Mouse (Mus musculus) ZHBTc4 (cell line): ENCODE results near the gene Zbtb34.

ENCODE experiments used
- DNase-seq: peaks from one replicate; pipeline ENCODE4 v3.0.0-alpha.2; 2011; ENCODE audit warnings: low read depth, low spot score

Zbtb34 gene

DNA sequence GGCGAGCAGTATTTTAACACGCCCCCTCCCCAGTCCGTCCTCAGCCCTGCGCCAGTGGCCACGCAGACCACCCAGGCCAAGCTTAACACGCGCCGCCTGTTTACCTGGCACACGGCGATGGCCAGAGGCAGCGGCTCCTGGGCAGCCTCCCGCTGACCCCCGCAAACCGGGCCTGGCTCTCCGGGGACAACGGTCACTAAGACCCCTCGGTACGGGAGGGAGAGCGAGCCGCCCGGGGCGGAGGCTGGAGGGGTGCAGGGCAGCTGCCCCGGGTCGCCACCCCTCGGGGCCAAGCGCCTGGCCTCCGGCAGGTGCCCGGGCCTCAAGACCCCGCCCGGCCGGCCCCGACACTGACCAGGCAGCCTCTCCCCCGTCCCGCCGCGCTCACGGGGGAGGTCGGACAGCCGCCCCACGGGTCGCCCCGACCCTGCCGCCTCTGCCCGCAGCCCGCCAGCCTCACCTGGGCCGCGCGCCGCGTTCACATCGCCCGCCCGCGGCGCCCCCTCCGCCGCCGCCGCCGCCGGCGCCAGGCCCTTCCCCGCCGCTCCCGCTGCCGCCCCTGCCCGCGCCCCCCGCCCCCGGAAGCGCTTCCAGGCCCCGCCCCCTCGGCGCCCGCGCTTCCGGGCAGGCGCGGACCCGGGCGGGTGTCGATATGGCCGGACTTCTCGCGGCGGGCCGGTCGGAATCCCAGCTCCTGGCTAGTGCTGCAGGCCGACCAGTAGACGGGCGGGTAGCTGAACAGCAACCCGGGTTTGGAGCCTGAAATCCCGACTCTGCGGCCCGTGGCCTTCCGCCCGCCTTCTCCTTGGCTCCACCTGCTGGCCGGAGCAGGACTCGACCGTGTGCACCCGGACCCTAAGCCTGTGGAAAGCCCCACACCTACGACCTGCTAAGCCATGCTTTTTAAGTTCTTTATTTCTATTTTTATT is at the start of gene Zbtb34:
TSS of gene Zbtb34 (minus strand) at position 554 of the 929 bp plus-strand sequence.
- DNase-seq, result peak; percentile 81

GRCm38 (mm10) chr2:33477961-33478755 is 47.0 kb upstream of the Zbtb34 start:
- peak; percentile 74 for DNase-seq

DNA sequence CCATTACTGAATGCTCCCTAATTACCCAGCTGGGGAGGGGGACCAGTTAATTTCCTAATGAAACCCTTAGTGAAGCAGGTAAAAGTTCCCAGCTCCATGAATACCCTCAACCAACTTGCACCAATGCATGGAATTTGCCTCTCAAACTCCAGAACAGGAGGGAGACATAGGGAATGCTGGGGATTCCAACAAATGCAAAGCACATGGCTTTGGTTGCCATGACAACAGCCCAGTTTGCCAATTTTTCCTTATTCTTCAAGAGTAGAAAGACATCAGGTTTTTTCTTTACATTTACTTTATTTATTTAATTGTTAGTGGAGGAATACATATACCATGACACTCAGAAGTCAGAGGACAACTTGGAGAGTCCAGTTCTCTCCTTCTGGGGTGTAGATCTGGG is 44.8 kb upstream of the Zbtb34 start:
- peak; percentile 36 for DNase-seq

- peak; percentile 97 for DNase-seq
Observed at GRCm38 (mm10) chr2:33468466-33469097, 37.5 kb upstream of the Zbtb34 start, which contains the start of gene Zbtb43. TSS of gene Zbtb43 (minus strand) at chr2:33468559.

DNA sequence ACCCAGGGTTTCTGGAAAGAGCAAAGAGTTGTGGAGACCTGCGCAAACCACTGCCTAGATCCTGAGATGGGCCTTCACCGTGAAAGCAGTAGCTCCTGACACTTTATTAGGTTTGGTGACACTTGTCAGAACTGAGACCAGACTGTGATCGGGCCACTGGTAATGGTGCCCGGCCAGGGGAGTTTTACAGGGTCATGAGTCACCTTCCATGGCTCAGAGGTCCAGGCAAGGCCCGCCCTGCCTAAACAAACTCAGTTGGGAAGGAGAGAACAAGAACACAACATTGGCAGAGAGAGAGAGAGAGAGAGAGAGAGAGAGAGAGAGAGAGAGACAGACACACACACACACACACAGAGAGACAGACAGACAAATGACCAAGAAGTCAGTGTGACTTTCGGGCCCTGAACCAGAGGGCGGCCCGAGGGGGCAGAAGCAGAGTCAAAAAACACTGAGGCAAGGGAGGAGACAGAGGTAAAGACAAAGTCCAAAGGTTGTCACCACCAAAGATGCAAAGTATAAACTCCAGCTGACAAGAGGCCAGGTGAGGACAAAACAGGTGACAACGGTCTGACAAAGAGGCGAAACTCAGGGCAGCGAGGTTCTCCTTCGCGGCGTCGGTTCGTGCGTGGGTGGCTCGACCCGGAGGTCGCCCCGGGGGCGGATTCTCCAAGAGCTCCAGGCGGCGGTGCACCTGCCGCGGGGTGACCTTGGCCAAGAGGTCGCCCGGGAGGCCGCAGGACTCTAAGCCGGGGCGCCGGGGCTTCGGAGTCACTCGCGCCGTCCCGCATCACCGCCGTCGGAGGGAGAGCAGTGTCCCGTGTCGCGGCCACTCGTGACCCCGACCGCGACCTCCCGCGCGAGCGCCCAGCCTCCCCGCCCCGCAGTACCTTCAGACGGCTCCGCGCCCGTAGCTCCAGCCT is 36.7 kb upstream of the Zbtb34 start:
- no peak for DNase-seq

- peak; percentile 60 for DNase-seq
Observed at GRCm38 (mm10) chr2:33465966-33466365, 34.8 kb upstream of the Zbtb34 start.

DNA sequence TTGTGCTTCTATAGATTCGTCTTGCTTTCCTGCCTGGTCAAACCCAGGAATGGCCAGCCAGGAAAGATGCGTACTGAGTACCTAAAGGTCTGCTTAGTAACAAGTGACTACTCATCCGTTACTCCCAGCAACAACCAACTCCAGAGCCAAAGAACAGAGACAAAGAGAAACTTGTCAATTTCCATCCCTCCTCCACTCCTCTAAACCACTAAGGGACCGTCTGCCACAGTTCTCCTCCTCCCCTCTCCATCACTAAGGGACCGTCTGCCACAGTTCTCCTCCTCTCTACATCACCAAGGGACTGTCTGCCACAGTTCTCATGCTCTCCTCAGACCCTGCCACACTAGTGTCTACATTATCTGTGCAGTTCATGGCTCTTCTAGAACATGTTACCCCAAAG is 34.1 kb upstream of the Zbtb34 start:
- DNase-seq, result no peak

DNA sequence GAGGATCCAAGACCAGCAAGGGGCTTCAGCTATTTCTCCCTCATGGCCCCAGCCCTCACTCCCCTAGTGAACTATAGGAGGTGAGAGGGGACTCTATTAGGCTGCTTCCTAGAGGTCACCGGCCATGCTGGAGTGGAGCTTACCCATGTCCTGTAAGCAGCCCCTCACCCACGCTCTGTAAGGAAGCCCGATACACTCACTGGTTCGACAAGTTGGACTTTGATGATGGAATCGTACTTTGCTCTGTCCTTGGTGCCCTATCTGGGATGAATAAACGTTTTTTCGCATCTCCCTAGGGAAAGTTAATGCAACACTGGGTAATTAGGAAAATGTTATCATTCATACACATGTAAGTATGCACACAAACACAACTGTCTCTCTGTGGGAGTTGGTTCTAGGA is 30.9 kb upstream of the Zbtb34 start:
- DNase-seq, result no peak

GRCm38 (mm10) chr2:33461066-33461465 is 29.9 kb upstream of the Zbtb34 start:
- DNase-seq, result peak; percentile 85

DNA sequence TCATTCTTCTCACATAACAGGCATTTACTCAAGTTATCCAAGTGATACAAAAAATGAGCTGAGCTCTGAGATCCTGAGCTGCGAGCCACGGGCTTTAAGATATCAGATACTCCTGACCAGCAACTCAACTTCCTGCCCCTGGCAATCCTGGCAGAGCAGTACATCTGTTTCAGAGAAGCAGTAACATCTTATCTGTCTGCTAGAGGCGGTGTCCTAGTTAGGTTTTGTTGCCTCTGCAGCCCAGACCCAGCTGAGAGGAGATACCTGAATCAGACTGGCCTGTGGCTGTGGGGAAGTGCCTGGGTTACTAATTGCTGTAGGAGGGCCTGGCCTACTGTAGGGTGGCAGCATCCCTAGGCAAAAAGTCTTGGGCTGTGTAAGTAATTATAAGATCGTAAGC is 28.5 kb upstream of the Zbtb34 start:
- DNase-seq, result no peak

- no peak for DNase-seq
Observed at GRCm38 (mm10) chr2:33456696-33457095, 25.6 kb upstream of the Zbtb34 start.

- DNase-seq, result no peak
Observed at GRCm38 (mm10) chr2:33456242-33456641, 25.1 kb upstream of the Zbtb34 start.

DNA sequence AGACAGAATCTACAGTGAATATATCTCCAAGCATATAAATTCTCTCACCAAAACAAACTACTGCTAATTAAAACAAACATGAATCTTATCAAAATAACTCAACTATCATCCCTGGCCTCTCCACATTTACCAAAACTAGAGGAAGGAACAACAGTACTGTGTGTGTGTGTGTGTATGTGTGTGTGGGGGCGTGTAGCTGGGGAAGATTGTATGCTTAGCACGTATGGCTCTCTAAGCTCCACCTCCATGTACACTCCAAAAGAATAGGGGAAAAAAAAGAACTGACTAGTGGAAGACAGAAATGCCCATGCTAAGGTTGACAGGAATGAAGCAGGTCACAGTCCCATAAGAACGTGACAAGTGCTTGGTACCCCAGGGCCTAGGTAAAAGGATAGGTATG is 24.2 kb upstream of the Zbtb34 start:
- DNase-seq, result no peak

DNA sequence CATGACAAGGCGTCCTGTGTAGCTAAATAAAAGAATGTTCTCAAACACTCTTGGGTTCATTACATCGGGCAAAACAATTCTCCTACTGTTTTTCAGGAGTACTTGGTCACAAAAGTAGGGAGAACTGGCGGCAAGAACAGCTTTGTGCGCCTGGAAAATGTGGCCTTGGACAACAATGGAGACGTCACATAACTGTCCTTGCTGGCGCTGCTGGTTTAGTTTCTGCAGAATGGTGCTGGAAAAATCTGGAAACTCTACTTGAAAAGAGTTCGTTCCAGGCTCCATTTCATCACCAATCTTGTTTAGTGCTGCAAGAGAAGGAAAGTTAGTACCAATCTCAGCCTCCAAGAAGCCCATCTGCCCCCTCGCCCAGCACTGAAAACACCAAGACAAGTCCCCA is 23.7 kb upstream of the Zbtb34 start:
- DNase-seq, result no peak

- DNase-seq, result no peak
Observed at GRCm38 (mm10) chr2:33453476-33453875, 22.4 kb upstream of the Zbtb34 start.

DNA sequence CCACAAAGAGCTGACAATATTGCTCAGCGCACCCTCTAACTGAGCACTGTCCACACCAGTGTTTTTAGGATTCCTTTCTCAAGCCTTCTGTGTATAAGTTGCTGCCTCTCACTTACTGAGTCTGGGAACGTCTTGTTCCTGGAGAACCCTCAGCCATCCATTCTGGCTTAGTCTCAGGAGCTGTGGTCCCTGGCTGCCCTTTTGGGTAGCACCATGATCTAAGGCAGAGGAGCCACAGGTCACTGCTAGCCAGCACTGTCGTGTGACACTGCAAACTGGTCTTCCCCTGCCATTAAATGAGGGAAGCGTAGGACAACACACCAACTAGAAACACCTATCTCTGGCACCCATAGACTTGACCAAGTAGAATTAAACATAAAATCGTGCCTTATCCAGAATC is 21.6 kb upstream of the Zbtb34 start:
- no peak for DNase-seq

DNA sequence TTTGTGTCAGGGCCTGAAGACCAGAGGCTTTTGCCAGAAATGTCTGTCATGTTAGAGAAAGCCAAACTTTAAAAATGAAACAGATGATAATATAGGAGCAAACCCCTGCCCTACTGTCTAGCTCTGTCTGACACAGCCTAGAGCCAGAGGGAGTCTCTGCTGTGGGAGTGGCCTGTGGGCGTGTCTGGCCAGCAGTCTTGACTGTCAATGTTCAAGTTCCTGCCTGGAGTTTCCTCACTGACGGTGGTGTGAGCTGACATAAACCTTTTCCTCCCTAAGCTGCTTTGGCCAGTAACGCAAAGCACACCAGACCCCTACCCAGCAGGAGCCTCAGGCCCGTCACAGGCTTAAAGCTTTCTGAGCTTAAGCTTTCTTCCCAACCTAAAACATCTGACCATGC is 21.0 kb upstream of the Zbtb34 start:
- peak; percentile 70 for DNase-seq

- DNase-seq, result no peak
Observed at GRCm38 (mm10) chr2:33451038-33451978, 20.2 kb upstream of the Zbtb34 start.

DNA sequence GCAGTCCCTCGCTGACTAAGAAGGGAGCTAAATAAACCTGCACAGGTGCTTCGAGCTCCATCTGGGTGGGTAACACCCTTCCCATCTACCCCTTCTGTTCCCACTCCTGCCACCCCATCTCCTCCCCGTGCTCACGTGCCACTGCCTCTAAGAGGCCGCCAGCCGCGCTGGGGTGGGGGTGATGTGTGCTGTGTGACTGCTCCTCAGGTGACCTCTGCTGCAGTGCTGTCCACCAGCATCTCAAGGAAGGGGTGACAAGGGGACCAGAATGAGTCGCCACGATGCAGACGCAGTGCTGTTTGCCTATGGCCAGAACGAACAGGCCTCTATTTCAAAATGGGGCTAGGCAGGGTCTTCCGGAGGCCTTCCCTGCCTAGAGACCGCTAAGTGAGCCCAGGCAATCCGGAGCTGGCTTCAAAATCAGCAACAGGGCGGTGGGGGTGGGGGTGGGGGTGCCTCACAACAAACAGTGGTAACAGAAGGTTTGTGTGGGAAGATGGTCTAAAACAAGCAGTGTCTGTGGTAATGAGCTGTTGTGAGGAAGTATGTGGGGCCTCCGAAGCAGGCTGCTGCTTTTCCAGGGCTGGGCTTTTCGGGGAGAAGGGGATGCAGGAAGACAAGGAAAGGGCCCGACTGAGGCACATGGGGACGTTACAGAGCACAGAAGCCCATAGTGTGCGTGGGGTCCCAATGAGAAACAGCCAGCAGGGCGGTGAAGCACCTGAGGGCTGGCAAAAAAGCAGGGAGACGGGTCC is 18.2 kb upstream of the Zbtb34 start:
- no peak for DNase-seq
